Mouse (Mus musculus) colon, adult 2 months (tissue): ENCODE measurements around the gene Ppm1b. TPM values are rescaled to one million over a fixed set of nuclear protein-coding genes. Genes with fewer than 3 reads are reported as not detected.

Experiments used
- polyA plus RNA-seq: library from polyadenylated mRNA; depleted of rRNA; stranded (reverse); fragments of >200 nt; gene quantifications from 2 replicates; pipeline ENCODE4 v1.2.3, GENCODE M21; 2012; rRNA removed

The Ppm1b gene
- 17.3 and 21.0 TPM in 2 replicates for polyA plus RNA-seq

DNA sequence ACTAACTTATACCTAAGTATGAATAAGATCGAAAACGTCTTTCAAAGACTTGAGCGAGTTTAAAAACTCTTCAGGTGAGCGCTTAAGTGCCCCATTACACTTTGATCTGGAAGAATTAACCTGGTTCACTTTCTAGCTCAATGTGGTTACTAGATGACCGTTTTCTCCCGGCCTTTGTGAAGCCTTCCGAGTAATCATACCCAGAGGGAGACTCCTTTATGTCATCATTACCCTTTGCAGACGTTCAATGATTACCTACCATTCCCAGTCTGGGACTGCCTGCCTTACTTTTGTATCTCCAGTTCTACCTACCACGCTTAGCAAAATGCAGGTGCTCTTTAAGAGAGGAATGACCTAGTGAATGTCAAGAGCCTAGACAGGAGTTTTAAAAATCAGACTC, at the start of gene Ppm1b:
TSS of gene Ppm1b (plus strand) at position 301 of the 400 bp plus-strand sequence.

GRCm38 (mm10) chr17:85028093-85028739, 71.7 kb downstream of the Ppm1b start, which contains the start of gene Slc3a1:
Slc3a1 (plus strand) TSS chr17:85028376.

Other genes with a start within 250 kb of the Ppm1b start
- 7.0 and 8.7 TPM in 2 replicates for gene Lrpprc, start 166.0 kb upstream of the Ppm1b start, polyA plus RNA-seq
- 6.5 and 11.6 TPM in 2 replicates for gene Slc3a1, start 71.6 kb downstream of the Ppm1b start, polyA plus RNA-seq
- 8.5 and 10.2 TPM in 2 replicates for gene Prepl, start 133.5 kb downstream of the Ppm1b start, polyA plus RNA-seq
- gene Camkmt, start 133.8 kb downstream of the Ppm1b start, polyA plus RNA-seq = 8.3 and 9.2 TPM in 2 replicates